Mouse (Mus musculus): ENCODE data around the gene Gpr34.

The Gpr34 gene

DNA sequence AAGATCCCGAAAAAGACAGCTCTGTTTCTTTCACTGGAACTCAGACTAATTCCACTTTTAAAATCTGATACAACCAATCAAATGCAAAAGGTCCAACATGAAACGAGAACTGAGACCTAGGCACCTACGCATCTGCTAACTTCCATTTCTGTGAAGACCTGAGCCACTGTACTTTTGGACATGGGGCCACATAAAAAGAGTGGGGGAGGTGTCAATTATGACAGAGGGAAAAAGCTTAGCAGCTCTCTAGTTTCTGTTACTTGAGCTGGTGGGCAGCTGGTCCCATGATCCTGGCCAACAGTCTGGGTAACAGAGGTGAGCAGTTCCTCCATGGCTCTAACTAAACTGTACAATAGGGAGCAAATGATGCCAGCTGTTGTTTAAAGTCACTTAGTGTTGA lies 41.1 kb downstream of the Gpr34 start:
- no peak for DNase-seq (ENCODE audit: extremely low spot score)

DNA sequence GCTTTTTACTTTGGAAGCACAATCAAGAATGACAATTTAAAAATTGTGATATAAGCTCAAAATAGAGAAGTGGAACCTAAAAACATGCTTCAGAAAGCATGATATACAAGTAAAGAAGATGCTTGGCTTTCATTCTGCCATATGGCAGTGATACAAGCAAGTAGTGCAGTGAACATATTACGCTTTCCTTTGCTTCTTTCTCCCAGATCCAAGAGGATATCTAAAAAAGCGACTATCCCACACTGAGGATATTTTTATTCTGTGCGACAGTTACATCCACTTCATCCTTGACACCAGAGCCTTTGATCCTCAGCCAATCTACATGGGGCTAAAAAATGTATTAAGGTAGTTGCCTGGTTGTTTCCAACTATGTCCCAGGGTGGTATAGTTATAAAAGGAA lies 49.9 kb downstream of the Gpr34 start:
- DNase-seq (ENCODE audit: extremely low spot score): no peak

DNA sequence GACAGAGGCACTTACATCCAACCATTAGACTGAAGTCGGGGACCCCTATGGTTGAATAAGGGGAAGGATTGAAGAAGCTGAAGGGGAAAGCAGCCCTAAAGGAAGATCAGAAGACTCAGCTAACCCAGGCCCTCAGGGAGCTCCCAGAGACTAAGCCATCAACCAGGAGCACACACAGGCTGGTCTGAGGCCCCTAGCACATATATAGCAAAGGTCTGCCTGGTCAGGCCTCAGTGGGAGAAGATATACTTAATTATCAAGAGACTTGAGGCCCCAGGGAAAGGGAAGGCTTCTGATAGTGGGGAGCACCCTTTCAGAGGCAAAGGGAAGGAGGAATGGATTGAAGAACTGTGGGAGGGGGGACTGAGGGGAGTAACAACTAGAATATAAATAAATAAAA lies 54.7 kb downstream of the Gpr34 start:
- no peak for DNase-seq (ENCODE audit: extremely low spot score)

DNA sequence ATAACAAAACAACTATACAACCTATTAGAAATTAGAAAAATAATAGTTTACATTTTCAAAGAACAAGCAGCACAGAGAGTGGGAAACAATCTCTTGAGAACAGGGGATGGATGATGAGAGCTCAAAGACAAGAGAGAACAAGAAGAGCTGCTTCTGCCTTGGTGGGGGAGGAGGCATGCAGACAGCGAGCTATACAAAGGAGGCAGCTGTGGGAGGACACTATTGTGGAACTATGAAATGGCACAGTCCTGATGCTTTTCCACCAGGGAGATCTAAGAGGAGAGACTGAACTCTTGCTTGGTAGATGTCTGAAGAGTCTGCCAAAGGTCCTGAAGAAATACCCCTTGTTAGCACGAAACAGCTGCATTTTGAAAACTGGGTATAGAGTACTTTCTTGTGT lies 56.5 kb downstream of the Gpr34 start:
- DNase-seq (ENCODE audit: extremely low spot score): no peak

All from embryo, embryonic 9.5 days (tissue).